Mouse (Mus musculus) T-helper 2 cell (primary cell): ENCODE measurements around the gene Erf.

Experiments used
- in situ Hi-C: fragments of 300-600 bp; cut with MboI, MseI; formaldehyde crosslinking; loops from one replicate; pipeline ENCODE4 v1.15.1; 2025; ENCODE audit warnings: high pct_unique_total_duplicates

The Erf gene

DNA sequence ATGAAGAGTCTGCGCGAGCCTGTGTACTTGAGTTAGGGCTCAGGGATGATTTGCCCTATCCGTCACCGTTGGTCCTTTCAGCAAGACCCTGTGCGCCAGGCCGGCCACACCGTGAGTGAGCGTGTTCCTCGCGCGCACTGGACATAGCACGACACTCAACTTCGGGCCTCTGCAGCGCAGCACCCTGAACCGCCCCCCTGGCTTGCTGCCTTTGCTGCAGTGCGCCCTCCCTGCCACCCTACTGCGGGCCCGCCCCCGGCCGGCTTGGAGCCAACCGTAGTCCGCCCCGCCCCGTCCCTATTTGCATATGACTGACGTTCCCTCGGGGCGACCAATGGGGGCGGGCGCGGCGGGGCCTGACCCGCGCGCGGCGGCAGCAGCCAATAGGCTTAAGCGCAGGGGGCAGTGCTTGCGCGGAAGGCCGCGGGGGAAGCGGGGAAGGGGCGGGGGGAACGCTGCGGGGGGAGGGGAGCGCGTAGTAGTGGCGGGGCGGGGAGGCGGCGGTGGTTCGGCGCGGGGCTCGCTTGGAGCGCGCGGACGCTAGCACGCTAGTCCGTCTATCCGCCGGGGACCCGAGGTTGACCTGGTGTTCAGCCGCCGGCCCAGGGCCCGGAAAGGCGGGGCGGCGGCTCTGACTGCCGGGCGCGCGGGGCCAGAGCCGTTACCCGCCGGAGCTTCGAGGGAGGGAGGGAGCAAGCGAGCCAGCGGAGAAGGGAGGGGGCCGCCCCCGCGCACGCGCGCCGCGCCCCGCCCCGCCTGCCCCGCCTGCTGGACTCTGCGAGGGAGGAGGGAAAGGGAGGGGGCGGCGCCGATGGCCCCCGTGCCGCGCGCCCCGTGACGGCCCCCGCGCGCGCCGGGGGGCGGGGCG is 31.4 kb upstream of the Erf start:
- in situ Hi-C loops: loop anchor here (25.0 kb wide), 1 partner anchor 1530 kb away; the partner anchor contains the start of gene Cyp2g1

DNA sequence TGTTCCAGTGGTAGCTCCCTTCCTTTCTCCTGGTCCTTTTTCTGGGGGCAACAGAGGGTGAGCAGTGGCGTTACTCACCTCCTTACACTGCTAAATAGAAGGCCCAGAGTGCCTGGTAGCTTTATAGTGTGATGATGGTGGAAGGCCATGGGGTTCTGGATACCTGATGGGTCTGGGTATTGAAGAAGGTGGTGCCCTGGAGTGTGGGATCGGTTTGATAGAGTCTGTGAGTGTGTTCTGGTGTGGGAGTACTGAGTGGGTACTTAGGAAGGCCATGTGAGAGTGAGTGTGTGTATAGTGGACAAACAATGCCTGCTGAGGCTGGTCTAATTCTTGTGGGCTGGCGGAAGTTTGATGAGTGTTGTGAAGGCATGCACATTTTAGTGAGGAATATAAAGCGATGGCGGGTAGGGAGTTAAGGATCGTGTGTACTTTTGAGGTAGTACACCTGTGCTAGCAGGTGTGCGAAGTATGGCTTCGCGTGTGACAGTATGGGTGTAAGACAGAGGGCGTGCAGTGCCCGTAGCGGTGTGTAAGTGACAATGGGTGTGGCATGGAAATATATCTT is 30.7 kb upstream of the Erf start:
- in situ Hi-C loops: loop anchor here (25.0 kb wide), 1 partner anchor 1531 kb away; the partner anchor contains the start of gene Cyp2g1

DNA sequence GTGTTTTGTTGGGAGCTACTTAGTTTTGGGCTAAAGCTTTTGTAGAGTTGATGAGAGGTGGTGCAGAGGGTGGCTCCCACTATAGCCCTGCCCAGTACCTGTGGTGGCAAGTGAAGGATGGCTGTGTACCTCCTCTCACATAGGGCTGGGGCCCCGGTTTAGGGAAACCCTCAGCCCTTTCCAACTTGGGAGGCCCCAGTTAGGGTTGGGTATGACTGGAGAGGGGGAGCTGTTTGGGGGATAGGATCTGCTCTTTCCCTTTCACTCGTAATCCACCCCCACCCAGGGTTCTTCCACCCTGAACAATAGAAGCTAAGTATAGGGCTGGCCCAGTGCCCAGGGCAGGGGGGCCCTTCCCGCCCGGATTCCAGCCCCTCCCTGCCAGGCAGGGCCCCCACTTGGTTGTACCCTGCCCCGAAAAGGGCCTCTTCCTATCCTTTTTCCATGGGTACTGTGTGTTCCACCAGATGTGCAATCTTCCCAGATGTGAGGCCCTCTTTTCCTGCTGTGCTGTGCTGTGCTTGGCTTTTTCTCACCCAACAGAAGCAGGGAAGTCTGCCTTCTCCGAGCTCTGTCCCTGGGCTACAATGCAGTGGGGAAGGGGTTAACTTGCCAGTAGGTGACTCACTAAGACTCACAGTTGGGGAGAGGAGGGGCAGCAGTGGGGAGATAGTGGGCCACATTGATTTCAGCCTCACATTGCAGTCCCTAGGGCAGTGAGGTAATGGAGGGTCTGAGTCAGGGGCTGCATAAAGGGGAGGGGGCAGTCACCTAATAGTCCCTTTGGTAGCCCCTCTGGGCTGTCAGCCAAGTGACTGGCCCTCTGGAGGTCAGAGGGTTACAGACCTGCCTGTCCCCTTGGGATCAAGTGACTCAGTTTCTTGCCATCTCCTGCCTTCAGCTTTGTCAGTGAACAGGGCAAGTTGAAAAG is 29.6 kb upstream of the Erf start:
- in situ Hi-C loops: loop anchor here (25.0 kb wide), 1 partner anchor 1532 kb away; the partner anchor contains the start of gene Cyp2g1

DNA sequence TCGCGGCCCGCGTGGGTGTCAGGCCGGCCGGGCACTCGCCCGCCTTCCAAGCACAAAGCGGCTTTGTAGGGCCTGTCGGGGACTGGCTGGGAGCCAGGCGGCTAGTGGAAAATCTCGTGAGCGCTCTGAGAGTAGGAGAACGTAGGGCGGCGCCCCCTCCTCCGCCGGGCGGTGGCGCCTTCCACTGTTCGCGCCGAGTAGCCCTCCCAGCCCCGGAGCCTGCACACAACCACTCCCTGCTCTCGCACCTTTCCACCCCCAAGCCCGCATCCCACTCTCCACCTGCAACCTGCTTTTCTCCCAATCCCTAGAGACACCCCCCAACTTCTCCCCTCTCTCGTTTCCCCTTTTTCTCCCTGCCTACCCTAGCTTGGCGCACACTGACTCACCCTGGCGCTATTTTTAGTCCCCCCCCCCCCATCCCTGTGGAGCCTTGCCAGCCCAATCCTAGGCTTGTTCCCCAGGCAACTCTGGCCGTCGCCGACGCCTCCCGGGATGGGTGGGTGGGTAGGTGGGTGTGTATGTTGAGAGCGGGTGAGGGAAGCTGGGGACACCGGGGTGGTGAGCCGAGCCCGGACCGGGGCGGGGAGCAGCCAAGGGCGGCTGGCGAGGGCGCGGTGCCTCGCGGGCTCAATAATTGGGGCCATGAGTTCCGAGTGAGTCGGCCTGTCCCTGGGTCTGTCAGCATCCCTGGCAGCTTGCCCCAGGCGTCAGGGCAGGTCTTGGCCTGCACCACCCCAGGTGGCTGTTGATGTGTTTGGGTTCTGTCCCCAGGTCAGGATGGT is 28.7 kb upstream of the Erf start:
- in situ Hi-C loops: loop anchor here (25.0 kb wide), 1 partner anchor 1533 kb away; the partner anchor contains the start of gene Cyp2g1

DNA sequence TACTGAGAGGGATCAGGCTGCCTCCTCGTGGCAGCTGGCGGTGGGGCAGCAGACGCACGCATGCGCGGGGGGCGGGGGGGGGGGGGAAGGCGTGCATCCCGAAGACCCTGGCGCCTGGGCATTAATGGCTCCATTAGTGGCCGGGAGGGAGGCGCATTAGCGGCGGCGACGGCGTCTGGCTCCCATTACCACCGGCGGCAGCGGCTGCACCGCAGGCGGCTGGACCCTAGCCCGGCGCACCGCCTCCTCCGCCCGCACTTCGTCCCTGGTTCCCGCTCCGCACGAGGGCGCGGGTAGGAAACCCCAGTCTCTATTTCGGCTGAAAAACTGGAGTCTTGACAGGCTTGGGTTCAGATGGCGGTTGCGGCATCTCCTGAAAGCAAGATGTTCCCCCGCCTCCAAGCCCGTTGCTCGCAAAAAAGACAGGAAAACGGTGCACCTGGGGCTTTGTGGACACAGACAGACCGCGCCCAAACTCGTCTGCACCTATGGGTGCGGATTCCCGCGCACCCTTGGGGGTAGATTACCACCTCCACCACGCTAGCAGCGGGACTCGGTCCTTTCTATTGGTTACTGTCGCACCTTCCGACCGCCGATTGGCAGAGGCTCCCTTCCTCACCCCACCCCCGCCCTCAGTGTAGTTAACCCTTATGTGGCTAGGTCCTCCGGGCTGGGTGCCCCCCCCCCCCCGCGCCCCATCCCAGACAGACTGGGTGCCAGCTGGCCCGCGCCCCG is 27.9 kb upstream of the Erf start:
- in situ Hi-C loops: loop anchor here (25.0 kb wide), 1 partner anchor 1534 kb away; the partner anchor contains the start of gene Cyp2g1

DNA sequence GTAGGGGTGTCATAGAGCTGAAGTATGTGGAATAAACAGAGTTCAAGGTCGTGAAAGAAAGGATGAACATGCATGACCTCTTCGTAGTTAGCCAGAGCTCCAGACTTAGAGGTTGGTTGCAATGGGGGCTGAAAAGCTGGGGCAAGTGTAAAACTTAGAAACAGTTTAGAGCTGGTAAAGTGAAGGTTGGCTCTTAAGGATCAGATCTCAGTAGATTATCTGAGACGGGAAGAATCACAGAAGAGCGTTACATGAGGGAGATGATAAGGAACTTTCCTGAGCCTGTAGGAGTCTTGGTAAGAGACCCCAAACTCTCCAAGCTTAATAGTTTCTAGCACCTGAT is 27.4 kb upstream of the Erf start:
- in situ Hi-C loops: loop anchor here (25.0 kb wide), 1 partner anchor 1534 kb away; the partner anchor contains the start of gene Cyp2g1

DNA sequence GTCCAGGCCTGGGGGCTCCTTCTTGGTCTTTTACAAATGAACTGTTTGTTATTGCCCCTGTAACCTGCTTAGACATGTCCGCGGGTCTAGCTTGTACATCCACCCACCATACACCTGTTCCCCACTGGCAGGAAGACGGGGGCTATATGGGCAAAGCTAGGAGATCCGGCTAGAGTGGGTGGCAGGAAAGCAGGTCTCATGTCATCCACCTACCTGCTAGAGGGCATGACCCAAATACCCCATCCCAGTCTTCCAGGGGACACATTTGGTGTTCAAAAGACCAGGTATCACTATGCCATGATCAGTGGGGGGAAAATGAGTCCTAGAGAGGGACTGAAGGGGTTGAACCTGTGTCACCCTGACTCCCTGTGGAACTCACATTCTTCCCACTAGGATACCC is 26.8 kb upstream of the Erf start:
- in situ Hi-C loops: loop anchor here (25.0 kb wide), 1 partner anchor 1535 kb away; the partner anchor contains the start of gene Cyp2g1

DNA sequence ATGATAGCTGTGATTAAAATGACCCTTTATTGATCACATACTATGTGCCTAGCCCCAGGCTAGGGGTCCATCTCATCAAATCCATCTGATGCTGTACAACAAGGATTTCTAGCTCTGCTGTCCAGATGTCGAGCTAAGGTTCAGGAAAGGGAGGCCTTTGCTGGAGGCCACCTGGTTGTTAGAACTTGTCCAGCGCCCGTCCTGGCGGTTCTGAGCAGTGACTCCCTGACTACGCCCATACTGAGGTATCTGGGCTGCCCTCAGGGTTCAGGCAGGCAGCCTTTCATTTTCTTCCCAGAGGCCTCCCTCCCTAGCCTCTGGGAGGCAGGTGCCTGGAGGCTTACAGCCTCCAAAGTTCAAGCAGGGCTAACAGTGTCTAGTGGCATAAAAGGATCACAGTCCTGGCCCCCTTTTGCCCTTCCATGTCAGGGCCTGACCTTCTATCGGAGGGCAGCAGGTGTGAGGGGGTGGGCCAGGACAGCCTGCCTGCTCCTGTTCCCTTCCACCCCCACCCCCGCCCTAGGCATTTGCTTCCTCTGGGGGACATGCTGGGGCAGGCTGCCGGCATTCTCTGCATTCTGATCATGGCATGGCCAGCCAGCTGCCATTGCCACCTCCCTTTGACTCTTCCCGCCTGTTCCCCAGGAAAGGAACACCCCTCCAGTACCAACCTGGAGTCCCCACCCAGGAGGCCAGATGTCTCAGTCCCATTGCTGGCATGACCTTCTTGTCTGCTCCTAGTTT is 25.2 kb upstream of the Erf start:
- in situ Hi-C loops: loop anchor here (25.0 kb wide), 1 partner anchor 1537 kb away; the partner anchor contains the start of gene Cyp2g1

DNA sequence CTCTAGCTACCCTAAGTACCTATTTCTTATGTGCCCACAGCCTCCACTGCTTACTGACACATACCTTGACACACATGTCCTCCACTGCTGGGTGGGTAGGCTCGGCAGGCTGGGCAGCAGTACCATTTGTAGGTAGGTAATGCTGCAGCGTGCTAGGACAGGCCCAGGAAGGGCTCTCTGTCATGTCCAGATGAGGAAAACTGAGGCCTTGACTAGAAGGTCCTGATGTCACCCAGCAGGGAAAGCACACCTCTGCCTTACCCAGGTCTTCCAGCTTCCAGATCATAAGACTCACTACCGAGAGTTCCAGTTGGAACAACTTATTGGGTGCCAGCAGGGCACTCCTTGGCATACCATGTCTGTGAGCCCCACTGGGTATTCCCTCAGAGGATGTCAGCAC is 24.4 kb upstream of the Erf start:
- in situ Hi-C loops: loop anchor here (25.0 kb wide), 1 partner anchor 1537 kb away; the partner anchor contains the start of gene Cyp2g1

DNA sequence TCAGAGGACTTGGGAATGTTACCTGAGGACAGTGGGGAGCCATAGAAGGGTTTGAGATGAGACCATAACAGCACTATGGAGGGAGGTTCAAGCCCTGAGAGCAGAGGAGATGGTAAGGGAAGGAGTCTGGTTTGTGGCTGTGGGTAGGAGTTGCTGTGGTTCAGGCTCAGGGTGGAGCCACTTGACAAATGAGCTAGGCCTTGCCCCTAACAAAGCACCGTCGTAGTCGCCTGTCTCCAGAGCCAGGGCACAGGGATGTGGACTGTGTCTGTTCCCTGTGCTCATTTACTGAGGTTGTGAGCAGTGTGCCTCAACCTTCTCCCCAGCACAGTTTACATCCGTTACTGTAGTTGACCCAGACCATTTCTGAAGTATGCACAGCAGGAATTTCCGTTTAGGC is 24.0 kb upstream of the Erf start:
- in situ Hi-C loops: no loop called here

DNA sequence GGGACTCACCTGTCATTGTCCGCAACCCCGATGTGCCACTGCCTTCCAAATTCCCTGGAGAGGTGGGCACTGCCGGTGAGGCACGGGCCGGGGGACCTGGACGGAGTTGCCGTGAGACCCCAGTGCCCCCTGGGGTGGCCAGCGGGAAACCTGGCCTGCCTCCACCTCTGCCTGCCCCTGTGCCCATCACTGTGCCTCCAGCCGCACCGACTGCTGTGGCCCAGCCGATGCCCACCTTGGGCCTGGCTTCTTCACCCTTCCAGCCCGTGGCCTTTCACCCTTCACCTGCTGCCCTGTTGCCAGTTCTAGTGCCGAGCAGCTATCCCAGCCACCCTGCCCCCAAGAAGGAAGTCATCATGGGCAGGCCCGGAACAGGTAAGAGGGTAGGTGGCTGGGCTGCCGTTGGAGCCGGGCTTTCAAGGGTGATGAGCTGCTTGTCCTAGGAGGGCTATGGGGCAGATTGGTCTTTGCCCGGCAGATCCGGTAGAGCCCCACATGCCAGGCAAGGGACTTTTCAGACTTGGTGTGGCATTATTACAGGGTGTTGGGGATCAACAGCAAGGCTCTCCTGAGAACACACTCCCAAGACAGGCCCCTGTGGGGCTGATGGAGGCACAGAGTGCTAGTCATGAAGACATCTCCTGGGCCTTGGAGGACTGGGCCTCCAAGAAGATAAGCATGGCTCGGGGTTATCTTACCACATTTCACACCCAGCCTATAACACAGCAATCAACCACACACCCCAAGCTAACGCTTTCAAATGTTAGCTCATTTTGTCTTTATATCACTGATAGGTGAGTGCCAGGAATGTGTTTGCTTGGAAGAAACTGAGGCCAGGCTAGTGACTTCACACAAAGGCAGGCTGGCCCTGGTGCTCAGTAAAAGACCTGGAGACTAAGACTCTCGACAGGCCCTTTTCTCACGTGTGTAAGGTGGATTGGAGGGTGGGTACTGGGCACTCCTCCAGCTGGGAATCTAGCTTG is 23.0 kb upstream of the Erf start:
- in situ Hi-C loops: no loop called here

DNA sequence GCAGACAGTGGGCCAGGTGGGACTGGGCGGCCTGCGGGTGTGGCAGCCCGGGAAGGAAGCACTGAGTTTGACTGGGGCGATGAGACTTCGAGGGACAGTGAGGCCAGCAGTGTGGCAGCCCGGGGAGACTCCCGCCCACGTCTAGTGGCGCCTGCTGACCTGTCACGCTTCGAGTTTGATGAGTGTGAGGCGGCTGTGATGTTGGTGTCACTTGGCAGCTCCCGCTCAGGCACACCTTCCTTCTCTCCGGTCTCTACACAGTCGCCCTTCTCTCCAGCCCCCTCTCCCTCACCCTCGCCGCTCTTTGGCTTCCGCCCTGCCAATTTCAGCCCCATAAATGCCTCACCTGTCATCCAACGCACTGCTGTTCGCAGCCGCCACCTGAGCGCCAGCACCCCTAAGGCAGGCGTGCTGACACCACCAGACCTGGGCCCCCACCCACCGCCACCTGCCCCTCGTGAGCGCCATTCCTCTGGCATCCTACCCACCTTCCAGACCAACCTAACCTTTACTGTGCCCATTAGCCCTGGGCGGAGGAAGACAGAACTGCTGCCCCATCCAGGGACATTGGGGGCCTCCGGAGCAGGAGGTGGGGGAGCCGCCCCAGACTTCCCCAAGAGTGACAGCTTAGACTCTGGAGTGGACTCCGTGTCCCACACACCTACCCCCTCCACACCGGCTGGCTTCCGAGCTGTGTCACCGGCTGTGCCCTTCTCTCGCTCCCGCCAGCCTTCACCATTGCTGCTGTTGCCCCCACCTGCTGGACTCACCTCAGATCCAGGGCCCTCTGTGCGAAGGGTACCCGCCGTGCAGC is 22.1 kb upstream of the Erf start:
- in situ Hi-C loops: no loop called here

DNA sequence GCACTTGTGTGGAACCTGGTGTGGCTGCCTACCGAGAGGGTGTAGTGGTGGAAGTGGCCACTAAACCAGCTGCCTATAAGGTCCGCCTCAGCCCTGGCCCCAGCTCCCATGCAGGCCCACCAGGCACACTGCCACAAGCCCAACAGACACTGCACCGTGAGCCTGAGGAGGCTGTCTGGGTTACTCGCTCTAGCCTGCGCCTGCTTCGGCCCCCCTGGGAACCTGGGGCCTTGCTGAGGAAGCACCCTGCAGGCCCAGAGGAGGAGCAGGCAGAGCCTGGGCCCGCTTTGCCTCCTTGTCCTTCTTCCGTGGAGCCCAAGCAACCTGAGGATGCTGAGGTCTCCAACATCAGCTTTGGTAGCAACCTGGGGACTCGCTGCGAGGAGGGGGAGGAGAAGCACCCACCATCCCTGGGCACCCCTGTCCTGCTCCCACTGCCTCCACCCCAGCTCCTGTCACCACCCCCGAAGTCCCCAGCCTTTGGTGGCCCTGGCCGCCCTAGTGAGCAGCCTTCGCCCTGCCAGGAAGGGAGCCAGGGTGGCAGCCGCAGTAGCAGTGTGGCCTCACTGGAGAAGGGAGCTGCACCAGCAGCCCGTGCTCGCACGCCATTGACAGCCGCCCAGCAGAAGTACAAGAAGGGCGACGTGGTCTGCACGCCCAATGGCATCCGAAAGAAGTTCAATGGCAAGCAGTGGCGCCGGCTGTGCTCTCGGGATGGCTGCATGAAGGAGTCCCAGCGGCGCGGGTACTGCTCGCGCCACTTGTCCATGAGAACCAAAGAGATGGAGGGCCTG is 21.3 kb upstream of the Erf start:
- in situ Hi-C loops: no loop called here

DNA sequence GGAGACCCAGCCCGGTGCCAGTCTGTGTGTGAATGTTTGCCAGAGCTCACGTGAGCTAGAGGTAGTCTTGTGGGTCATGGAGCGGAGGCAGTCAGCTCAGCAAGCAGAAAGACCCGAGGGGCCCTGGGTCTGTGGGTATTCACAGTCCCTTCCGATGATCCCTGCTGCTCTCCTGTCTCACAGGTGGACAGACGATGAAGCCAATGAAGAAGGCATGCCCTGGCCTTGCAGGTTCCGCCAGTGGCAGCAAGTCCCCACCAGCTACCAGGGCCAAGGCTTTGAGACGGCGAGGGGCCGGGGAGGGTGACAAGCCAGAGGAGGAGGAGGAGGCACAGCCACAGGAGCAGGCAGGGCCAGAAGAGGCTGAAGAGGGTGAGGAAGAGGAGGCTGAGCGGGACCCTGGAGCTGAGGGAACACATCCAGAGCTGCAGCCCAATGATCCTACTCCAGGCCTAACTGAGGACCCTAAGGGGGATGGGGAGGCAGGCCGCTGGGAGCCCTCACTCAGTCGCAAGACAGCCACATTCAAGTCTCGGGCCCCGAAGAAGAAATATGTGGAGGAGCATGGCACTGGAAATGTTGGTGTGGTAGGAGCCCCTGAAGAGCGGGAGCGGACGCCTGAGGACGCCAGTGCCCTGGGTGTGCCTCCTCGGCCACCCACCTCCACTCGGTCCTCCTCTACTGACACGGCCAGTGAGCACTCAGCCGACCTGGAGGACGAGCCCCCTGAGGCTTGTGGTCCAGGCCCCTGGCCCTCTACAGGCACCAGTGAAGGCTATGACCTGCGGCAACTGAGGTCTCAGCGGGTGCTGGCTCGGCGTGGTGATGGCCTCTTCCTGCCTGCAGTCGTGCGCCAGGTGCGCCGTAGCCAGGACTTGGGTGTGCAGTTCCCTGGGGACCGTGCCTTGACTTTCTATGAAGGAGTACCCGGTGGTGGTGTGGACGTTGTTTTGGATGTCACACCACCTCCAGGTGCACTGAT is 20.4 kb upstream of the Erf start:
- in situ Hi-C loops: no loop called here
